Mouse (Mus musculus): ENCODE data around the gene Morn3.
A peak's percentile ranks its signal among the peaks of the same experiment; 100 is the strongest.

DNA sequence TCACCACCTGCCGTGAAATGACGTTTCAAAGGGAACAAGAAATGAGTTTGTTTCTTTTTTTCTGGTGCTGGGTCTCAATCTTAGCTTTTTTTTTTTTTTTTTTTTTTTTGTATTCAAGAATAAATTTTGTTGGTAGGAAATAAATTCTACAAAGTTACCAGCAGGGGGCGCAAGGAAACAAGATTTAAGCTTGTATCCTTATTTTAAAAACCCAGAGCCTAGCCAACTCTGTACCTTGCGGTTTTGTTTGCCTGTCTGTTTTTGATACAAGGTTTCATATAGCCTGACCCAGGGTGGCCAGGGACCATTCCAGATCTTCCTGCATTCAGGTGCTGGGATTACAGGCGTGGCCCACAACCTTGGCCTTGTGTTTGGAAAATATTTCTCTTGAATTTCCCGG lies 17.4 kb upstream of the Morn3 start:
- peak; percentile 72 for TF ChIP-seq CTCF (IDR thresholded peaks at IDR 0.05; ENCODE audit: low read depth)
- no peak for TF ChIP-seq EP300 (optimal IDR thresholded peaks at IDR 0.05)
